Mouse (Mus musculus): ENCODE data around the gene Ppp1ca. TPM values are rescaled to one million over a fixed set of nuclear protein-coding genes. Genes with fewer than 3 reads are reported as not detected.

The Ppp1ca gene
- total and polyA plus RNA-seq, 3 experiments = 389 to 635 (median 502) TPM

- no peak within 1 kb of the TSS; the same call in 1 of the 2 replicates for H3K27ac ChIP-seq (ENCODE audit: insufficient read depth, low read depth)
- in situ Hi-C loops (cut with MboI; ENCODE audit: low pct_ligation_motif_present, low pct_unique_long_range_greater_than_20kb, low sequenced_read_pairs) = no loop called here
- peak; percentile 97 for DNase-seq (ENCODE audit: extremely low read depth)
- H3K9ac ChIP-seq (ENCODE audit: insufficient read depth, low read depth) = peak within 1 kb of the TSS; percentile 95
- peaks cover 9 to 40% of the 10 kb centered on the region in 2 experiments for H3K4me1 ChIP-seq (ENCODE audit: control insufficient read depth in 1 of 2, insufficient read depth in 2 of 2)
- H3K4me3 ChIP-seq (replicated peaks in 1 of 3; ENCODE audit: low read depth in 2 of 3, low read length in 2 of 3, poor library complexity in 1 of 3) = peak within 1 kb of the TSS; percentile 56 to 71 (median 67)
- dilution Hi-C loops (cut with MboI; ENCODE audit: extremely low pct_ligation_motif_present, extremely low pct_unique_long_range_greater_than_20kb, low sequenced_read_pairs) = no loop called here
- peaks cover 10% of the 10 kb centered on the region for H3K79me2 ChIP-seq (replicated peaks; ENCODE audit: control insufficient read depth, extremely low read depth, insufficient read depth, poor library complexity, severe bottlenecking)
- peaks cover 33 to 54% of the 10 kb centered on the region in 2 experiments for H3K36me3 ChIP-seq (replicated peaks in 1 of 2; ENCODE audit: control insufficient read depth in 1 of 2, insufficient read depth in 1 of 2, low read length in 1 of 2)
- H3K4me2 ChIP-seq (ENCODE audit: insufficient read depth, low read depth, poor library complexity, severe bottlenecking) = peak within 1 kb of the TSS; percentile 92
- no peaks in the 10 kb centered on the region for H3K9me3 ChIP-seq (replicated peaks; ENCODE audit: low read length)
- TF ChIP-seq POLR2A (IDR thresholded peaks at IDR 0.05; ENCODE audit: low read depth, low read length) (peak; percentile 74), NRF1 (IDR thresholded peaks at IDR 0.05; ENCODE audit: low read depth, low read length) (peak; percentile 61), USF2 (conservative IDR thresholded peaks at IDR 0.05; ENCODE audit: low read depth, low read length) (no peak), ELF1 (IDR thresholded peaks at IDR 0.05; ENCODE audit: low read depth, low read length) (peak; percentile 70), KAT2A (IDR thresholded peaks at IDR 0.05; ENCODE audit: insufficient replicate concordance, low read length) (peak; percentile 96; the same call in 1 of the 2 replicates), ZMIZ1 (IDR thresholded peaks at IDR 0.05; ENCODE audit: low read depth, low read length) (peak; percentile 56; the same call in 1 of the 2 replicates), ETS1 (conservative IDR thresholded peaks at IDR 0.05; ENCODE audit: low read depth, low read length) (0 out of 2 replicates have a peak, but pooled peaks have one; percentile 37), POLR2AphosphoS2 (IDR thresholded peaks at IDR 0.05; ENCODE audit: low read depth, low read length) (no peak), HCFC1 (IDR thresholded peaks at IDR 0.05; ENCODE audit: low read depth, low read length) (peak; percentile 97), EP300 (IDR thresholded peaks at IDR 0.05; ENCODE audit: low read length) (no peak), MAZ (IDR thresholded peaks at IDR 0.05; ENCODE audit: low read depth, low read length) (peak; percentile 68; the same call in 1 of the 2 replicates), SIN3A (IDR thresholded peaks at IDR 0.05; ENCODE audit: low read length) (peak; percentile 94), MYC (IDR thresholded peaks at IDR 0.05; ENCODE audit: low read depth, low read length) (0 out of 2 replicates have a peak, but pooled peaks have one; percentile 17), TCF12 (IDR thresholded peaks at IDR 0.05; ENCODE audit: low read depth, low read length) (peak; percentile 79), MAX (IDR thresholded peaks at IDR 0.05; ENCODE audit: low read length) (peak; percentile 61; the same call in 1 of the 2 replicates), TBP (conservative IDR thresholded peaks at IDR 0.05; ENCODE audit: low read depth, low read length) (peak; percentile 60; the same call in 1 of the 2 replicates), BHLHE40 (IDR thresholded peaks at IDR 0.05; ENCODE audit: low read depth, low read length) (no peak), GABPA (IDR thresholded peaks at IDR 0.05; ENCODE audit: insufficient replicate concordance, low read depth, low read length) (peak; percentile 41; the same call in 1 of the 2 replicates), NELFE (IDR thresholded peaks at IDR 0.05; ENCODE audit: low read depth, low read length) (peak; percentile 64), MEF2A (IDR thresholded peaks at IDR 0.05; ENCODE audit: borderline replicate concordance, low read depth, low read length) (peak; percentile 72), IRF4 (IDR thresholded peaks at IDR 0.05; ENCODE audit: low read depth, low read length) (peak; percentile 58; the same call in 1 of the 2 replicates), ZC3H11A (IDR thresholded peaks at IDR 0.05; ENCODE audit: low read depth, low read length) (no peak), JUND (conservative IDR thresholded peaks at IDR 0.05; ENCODE audit: low read depth, low read length) (peak; percentile 32; the same call in 1 of the 2 replicates)
- no peaks in the 10 kb centered on the region for H3K27me3 ChIP-seq (replicated peaks)
These were observed 29.0 kb upstream of the Ppp1ca start, which contains the start of gene Rps6kb2 for GRCm38 (mm10) chr19:4162646-4163542. Gene Rps6kb2, minus strand, starts transcription at chr19:4163354.

Measured in CH12.LX (cell line).